Mouse (Mus musculus): ENCODE results near the gene Cplx3.

Gene Cplx3

GRCm38 (mm10) chr9:57601353-57601706 lies 4.8 kb downstream of the Cplx3 start:
- no peak for DNase-seq (ENCODE audit: extremely low read depth, low read depth)

GRCm38 (mm10) chr9:57600620-57601352 lies 5.3 kb downstream of the Cplx3 start:
- peak; percentile 26 for DNase-seq (ENCODE audit: extremely low read depth, low read depth)

GRCm38 (mm10) chr9:57598851-57599563 lies 7.1 kb downstream of the Cplx3 start:
- DNase-seq (ENCODE audit: extremely low read depth, low read depth), result no peak

- no peak for DNase-seq (ENCODE audit: extremely low read depth, low read depth)
Observed at GRCm38 (mm10) chr9:57597929-57598382, 8.1 kb downstream of the Cplx3 start.

- no peak for DNase-seq (ENCODE audit: extremely low read depth, low read depth)
Observed at GRCm38 (mm10) chr9:57597265-57597664, 8.8 kb downstream of the Cplx3 start.

GRCm38 (mm10) chr9:57594174-57594509 lies 11.9 kb downstream of the Cplx3 start:
- no peak for DNase-seq (ENCODE audit: extremely low read depth, low read depth)

GRCm38 (mm10) chr9:57593454-57594173 lies 12.5 kb downstream of the Cplx3 start:
- no peak for DNase-seq (ENCODE audit: extremely low read depth, low read depth)

- no peak for DNase-seq (ENCODE audit: extremely low read depth, low read depth)
Observed at GRCm38 (mm10) chr9:57590726-57591125, 15.4 kb downstream of the Cplx3 start.

- DNase-seq (ENCODE audit: extremely low read depth, low read depth), result peak; percentile 43
Observed at GRCm38 (mm10) chr9:57589224-57590126, 16.6 kb downstream of the Cplx3 start, which contains the start of gene Ulk3. Ulk3 (plus strand) TSS chr9:57589452.

GRCm38 (mm10) chr9:57584991-57585390 lies 21.1 kb downstream of the Cplx3 start:
- DNase-seq (ENCODE audit: extremely low read depth, low read depth), result no peak

GRCm38 (mm10) chr9:57577144-57577849 lies 28.8 kb downstream of the Cplx3 start:
- no peak for DNase-seq (ENCODE audit: extremely low read depth, low read depth)

GRCm38 (mm10) chr9:57575577-57575976 lies 30.5 kb downstream of the Cplx3 start:
- no peak for DNase-seq (ENCODE audit: extremely low read depth, low read depth)

GRCm38 (mm10) chr9:57574397-57574796 lies 31.7 kb downstream of the Cplx3 start:
- no peak for DNase-seq (ENCODE audit: extremely low read depth, low read depth)

- no peak for DNase-seq (ENCODE audit: extremely low read depth, low read depth)
Observed at GRCm38 (mm10) chr9:57568500-57568899, 37.6 kb downstream of the Cplx3 start.

GRCm38 (mm10) chr9:57566846-57567245 lies 39.2 kb downstream of the Cplx3 start:
- DNase-seq (ENCODE audit: extremely low read depth, low read depth), result no peak

- no peak for DNase-seq (ENCODE audit: extremely low read depth, low read depth)
Observed at GRCm38 (mm10) chr9:57565741-57566221, 40.3 kb downstream of the Cplx3 start.

- DNase-seq (ENCODE audit: extremely low read depth, low read depth), result no peak
Observed at GRCm38 (mm10) chr9:57564609-57565008, 41.5 kb downstream of the Cplx3 start.

- DNase-seq (ENCODE audit: extremely low read depth, low read depth), result no peak
Observed at GRCm38 (mm10) chr9:57562896-57563372, 43.1 kb downstream of the Cplx3 start.

GRCm38 (mm10) chr9:57561711-57562099 lies 44.4 kb downstream of the Cplx3 start:
- peak; percentile 55 for DNase-seq (ENCODE audit: extremely low read depth, low read depth)

All from MEL-GATA-1-ER (cell line).